Mouse (Mus musculus) gastrocnemius, postnatal 14 days (tissue): ENCODE measurements at regions not wholly inside any gene's neighbourhood (a gene's known extent, or its start where the extent isn't known, plus 50 kb on each side); places are given as distances from the start of the nearest gene placed in this dataset.

Source experiments
- DNase-seq: peaks from one replicate; pipeline ENCODE4 v3.0.0; 2021; ENCODE audit warnings: mixed read lengths
- intact Hi-C: fragments of 180-260 bp; cut with DNase I; formaldehyde crosslinking; loops from one replicate; pipeline ENCODE4 v1.15.1; 2025; ENCODE audit warnings: low total_unique reads

GRCm38 (mm10) chr16:78170627-78171605 is 130.4 kb upstream of the Cxadr start:
- intact Hi-C loops: no loop called here
- DNase-seq: no peak

- no peak for DNase-seq
- intact Hi-C loops: loop anchor here (10.0 kb wide), 1 partner anchor 622 kb away; no protein-coding TSS in a partner anchor
Measured at GRCm38 (mm10) chr16:78156876-78157232, 144.4 kb upstream of the Cxadr start.

DNA sequence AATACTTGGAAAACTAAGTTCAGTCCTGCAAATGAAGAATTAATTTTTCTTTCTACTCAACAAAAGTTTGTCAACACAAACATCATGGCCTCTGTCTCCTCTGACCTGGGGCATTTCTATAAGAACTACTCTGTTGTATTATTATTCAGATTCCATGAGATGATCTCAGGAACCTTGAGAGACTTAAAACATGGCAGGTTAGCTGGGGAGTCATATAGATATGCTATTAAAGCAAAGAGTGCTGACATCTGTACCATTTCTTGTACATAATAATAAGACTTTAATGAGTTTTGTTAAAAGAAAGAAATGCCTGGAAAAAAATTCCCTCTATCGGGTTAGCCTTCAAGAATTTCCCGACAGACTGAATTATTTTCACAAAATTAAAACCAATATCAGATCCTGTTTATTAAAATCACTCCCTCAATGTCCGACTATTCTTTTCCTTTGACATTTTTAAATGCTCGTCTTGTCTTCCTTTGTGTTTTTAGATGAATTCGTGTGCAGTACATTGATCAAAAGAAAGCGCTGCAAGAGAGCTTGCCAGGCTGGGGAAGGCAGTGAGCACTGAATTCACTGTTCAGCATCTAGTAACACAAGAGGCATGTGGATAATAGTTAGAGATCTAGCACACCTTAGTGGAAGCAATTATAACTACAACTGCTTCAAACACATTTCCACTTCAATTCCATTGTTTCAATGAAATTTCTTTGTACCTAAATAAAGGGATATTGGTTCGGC is 145.0 kb upstream of the Cxadr start:
- intact Hi-C loops: loop anchor here (10.0 kb wide), 1 partner anchor 622 kb away; no protein-coding TSS in a partner anchor
- DNase-seq: peak; percentile 49

- intact Hi-C loops: loop anchor here (10.0 kb wide), 1 partner anchor 619 kb away; no protein-coding TSS in a partner anchor
- DNase-seq: no peak
Measured at GRCm38 (mm10) chr16:78153899-78154605, 147.2 kb upstream of the Cxadr start.

- intact Hi-C loops: no loop called here
- DNase-seq: no peak
Measured at GRCm38 (mm10) chr16:78144146-78144545, 157.1 kb upstream of the Cxadr start.

- DNase-seq: no peak
- intact Hi-C loops: no loop called here
Measured at GRCm38 (mm10) chr16:78135501-78135900, 165.8 kb upstream of the Cxadr start.

- intact Hi-C loops: no loop called here
- DNase-seq: no peak
Measured at GRCm38 (mm10) chr16:78134531-78134930, 166.8 kb upstream of the Cxadr start.

- DNase-seq: no peak
- intact Hi-C loops: no loop called here
Measured at GRCm38 (mm10) chr16:78121668-78122067, 179.6 kb upstream of the Cxadr start.

DNA sequence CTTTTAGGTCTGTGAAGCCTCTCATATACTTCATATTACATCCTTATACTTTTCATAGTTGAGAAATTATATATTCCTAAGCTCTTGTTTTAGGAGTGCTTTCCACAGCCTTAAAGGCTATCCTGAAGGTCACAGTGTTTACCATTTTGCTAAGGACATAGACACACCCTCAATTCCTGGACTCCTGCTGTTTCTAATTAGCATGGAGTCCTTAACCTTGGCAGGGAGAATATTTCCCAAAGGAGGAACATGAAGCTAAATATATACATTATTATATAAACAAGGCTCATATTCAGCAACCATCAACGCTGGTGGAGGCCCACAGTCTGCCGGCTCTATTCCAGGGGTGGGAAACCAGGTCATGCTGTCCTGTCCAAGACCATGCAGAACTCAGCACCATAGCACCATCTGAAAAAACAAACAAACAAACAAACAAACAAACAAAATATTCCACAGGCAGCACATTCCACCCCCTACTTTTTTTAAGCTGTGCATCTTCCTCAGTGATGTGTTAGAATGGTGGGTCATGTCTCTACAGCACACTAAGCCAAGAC is 180.9 kb upstream of the Cxadr start:
- intact Hi-C loops: no loop called here
- DNase-seq: no peak

GRCm38 (mm10) chr16:78104246-78104645 is 197.0 kb upstream of the Cxadr start:
- intact Hi-C loops: no loop called here
- no peak for DNase-seq

GRCm38 (mm10) chr16:78101415-78102326 is 199.6 kb upstream of the Cxadr start:
- intact Hi-C loops: no loop called here
- DNase-seq: peak; percentile 55

- intact Hi-C loops: no loop called here
- no peak for DNase-seq
Measured at GRCm38 (mm10) chr16:78099842-78100241, 201.4 kb upstream of the Cxadr start.

DNA sequence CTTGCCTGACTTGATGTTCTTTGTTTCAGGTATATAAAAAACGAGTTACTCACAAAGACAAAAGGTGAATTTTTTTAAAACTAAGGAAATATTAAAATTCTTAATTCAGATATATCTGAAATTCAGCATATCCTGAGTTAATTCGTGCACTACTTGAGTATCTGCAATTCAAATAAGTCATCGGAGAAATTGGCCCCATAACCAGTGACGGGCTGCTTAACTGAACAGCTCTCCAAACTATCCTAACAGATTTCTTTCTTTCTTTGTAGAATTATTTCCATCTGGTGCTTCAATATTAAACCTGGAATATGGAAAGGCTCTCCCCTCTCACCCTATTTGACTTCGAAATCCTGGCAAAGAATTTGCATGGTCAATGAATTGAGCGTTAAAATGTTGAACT is 202.2 kb upstream of the Cxadr start:
- intact Hi-C loops: no loop called here
- DNase-seq: no peak

- intact Hi-C loops: no loop called here
- DNase-seq: no peak
Measured at GRCm38 (mm10) chr16:78098555-78098954, 202.7 kb upstream of the Cxadr start.

DNA sequence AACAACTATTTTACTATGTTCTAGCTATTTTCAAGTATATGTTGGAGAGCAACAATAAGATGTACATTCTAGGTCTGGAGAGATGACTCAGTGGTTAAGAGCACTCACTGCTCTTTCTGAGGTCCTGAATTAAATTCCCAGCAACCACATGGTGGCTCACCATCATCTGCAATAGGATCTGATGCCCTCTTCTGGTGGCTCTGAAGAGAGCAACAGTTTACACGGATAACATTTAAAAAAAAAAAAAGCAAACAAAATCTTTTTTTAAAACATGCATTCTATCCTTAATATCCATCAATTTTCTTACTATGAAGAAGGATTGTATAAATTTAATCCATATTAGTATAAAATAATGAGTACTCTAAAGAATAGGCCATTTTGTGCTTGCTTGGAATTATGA is 204.7 kb upstream of the Cxadr start:
- no peak for DNase-seq
- intact Hi-C loops: no loop called here

DNA sequence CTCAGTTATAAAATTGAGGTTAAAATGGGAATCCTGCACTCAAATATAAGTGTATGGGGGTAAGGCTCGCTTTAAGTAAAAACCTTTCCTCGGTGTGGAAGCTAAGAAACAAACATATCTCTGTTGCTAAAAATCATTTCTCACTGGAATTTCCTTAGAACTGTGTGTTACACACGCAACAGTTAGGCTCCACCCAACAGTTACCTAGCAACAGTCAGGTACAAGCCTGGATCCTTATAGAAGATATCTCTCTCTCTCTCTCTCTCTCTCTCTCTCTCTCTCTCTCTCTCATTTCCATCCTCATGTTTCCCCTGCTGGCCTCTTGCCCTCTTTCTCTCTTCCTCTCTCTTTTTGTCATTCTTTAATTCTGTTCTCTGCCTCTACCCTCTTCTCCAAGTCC is 211.1 kb upstream of the Cxadr start:
- intact Hi-C loops: no loop called here
- no peak for DNase-seq

DNA sequence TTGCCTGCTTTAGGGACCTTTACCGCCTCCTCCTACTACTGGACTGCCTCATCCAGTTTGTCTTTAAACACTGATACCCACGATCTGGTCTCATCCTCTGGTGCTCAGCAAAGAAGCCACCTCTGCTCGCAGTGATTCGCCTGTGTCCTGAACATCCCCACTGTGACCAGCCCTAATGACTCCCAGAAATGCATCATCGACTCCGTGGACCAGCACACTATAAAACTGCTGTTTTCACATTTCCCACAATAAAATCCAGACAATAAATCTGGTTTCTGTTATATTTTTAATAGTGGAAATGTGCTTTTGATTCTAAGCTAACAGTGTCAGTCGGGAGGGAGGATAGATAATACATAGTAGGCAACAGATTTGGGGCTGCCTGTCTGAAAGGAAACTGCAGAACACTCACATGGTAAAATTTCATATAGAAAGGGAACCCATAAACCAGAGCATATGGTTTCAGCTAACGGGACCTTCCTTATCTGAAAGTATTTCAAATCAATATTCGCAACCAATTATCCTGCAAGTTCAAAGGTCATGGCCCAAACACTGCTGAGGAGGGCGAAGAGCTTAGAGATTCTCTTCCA is 233.7 kb upstream of the Cxadr start:
- intact Hi-C loops: no loop called here

DNA sequence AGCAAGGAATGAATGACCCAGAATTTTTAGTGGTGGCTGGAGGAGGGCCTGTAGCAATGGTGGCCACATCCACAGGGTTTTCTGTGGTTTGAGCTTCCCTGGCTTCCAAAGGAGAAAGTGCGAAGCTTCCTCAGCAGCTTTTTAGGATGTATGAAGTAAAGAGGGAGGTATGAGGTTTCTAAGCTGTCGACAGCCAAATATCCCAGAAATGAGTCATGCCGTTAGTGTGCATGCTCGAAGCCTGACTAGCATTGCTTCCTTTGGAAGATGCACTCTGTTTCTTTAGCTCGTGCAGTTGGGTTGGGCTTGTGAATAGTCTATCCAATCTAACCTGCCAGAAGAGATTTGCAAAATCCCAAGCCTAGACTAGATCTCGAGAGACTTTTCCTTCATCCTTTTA is 240.8 kb upstream of the Cxadr start:
- intact Hi-C loops: no loop called here
- no peak for DNase-seq

More for the DNA sequence above, 233.7 kb upstream of the Cxadr start:
- DNase-seq: no peak
